Mouse (Mus musculus) ES-E14 (cell line): ENCODE data around the gene Ly6g6f.

Experiments
- CHD2 ChIP-seq: IDR thresholded peaks from 2 replicates; pipeline ENCODE4 v1.6.1; 2014; ENCODE audit warnings: mild to moderate bottlenecking, low read depth, low read length, inconsistent platforms
- HCFC1 ChIP-seq: IDR thresholded peaks from 2 replicates; pipeline ENCODE4 v1.6.1; 2012; ENCODE audit warnings: low read length, inconsistent platforms, borderline replicate concordance; ENCODE audit not compliant: insufficient read depth
- MAFK ChIP-seq: IDR thresholded peaks from 2 replicates; pipeline ENCODE4 v1.6.1; 2014; ENCODE audit warnings: mild to moderate bottlenecking, low read depth, low read length, inconsistent platforms; ENCODE audit not compliant: insufficient read depth
- ZNF384 ChIP-seq: IDR thresholded peaks from 2 replicates; pipeline ENCODE4 v1.6.1; 2012; ENCODE audit warnings: low read depth, low read length, inconsistent platforms

DNA sequence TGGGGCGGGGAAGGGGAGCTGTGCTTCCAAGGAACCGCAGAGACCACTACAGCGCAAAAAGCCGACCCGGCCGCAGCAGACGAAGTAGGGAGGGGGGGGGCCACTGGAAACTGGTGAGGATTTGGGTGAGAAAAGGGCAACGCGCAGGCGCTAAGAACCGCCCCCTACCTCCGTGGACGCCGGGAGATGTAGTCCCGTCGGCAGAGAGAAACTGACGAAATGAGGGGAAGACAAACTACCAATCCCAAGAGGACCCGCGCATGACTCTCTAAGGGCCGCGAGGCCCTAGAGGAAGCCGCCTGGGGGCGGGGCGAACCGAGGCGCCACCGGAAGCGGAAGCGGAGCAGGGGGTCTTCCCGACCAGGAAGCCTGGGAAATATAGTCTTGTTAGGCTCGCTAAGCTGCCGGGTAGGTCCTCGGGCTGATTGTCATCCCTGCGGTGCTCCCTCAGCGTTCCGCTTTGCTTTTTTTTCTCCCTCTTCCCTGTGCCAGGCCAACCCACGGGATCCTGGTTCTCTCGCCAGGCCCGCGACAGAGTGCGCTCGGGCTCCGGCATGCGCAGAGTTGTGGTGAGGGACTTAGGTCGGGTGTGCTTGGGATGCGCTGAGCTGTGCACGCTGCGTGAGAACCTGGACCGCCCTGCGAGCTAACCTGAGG lies 35.9 kb upstream of the Ly6g6f start, which contains the start of gene Gpank1:
- TF ChIP-seq MAFK (no peak), ZNF384 (peak; percentile 45; the same call in 1 of the 2 replicates), HCFC1 (peak; percentile 98), CHD2 (peak; percentile 81)
